Mouse (Mus musculus): ENCODE data around the gene Efnb3. TPM values are rescaled to one million over a fixed set of nuclear protein-coding genes. Genes with fewer than 3 reads are reported as not detected.

Gene Efnb3
- total RNA-seq, 1 experiment from 2014 or later, result 0.55 TPM

GRCm38 (mm10) chr11:69584937-69585336 is 24.9 kb upstream of the Efnb3 start:
- no peak for ATAC-seq (replicated peaks; ENCODE audit: low read depth, poor library complexity, severe bottlenecking)

- ATAC-seq (replicated peaks; ENCODE audit: low read depth, poor library complexity, severe bottlenecking), result no peak
Observed at GRCm38 (mm10) chr11:69584008-69584407, 24.0 kb upstream of the Efnb3 start.

- ATAC-seq (replicated peaks; ENCODE audit: low read depth, poor library complexity, severe bottlenecking), result no peak
Observed at GRCm38 (mm10) chr11:69582230-69582805, 22.3 kb upstream of the Efnb3 start.

GRCm38 (mm10) chr11:69581814-69582213 is 21.8 kb upstream of the Efnb3 start:
- ATAC-seq (replicated peaks; ENCODE audit: low read depth, poor library complexity, severe bottlenecking), result no peak

GRCm38 (mm10) chr11:69581147-69581688 is 21.2 kb upstream of the Efnb3 start:
- ATAC-seq (replicated peaks; ENCODE audit: low read depth, poor library complexity, severe bottlenecking), result peak; percentile 50

GRCm38 (mm10) chr11:69580572-69581146 is 20.7 kb upstream of the Efnb3 start:
- no peak for ATAC-seq (replicated peaks; ENCODE audit: low read depth, poor library complexity, severe bottlenecking)

GRCm38 (mm10) chr11:69580091-69580514 is 20.1 kb upstream of the Efnb3 start, which contains the start of the genes Wrap53 and Trp53:
TSS of gene Wrap53 (minus strand) at chr11:69580255.
TSS of gene Trp53 (plus strand) at chr11:69580359.
- peak; percentile 55 for ATAC-seq (replicated peaks; ENCODE audit: low read depth, poor library complexity, severe bottlenecking)

GRCm38 (mm10) chr11:69579128-69580017 is 19.4 kb upstream of the Efnb3 start:
- peak; percentile 75 for ATAC-seq (replicated peaks; ENCODE audit: low read depth, poor library complexity, severe bottlenecking)

GRCm38 (mm10) chr11:69578301-69578700 is 18.3 kb upstream of the Efnb3 start:
- ATAC-seq (replicated peaks; ENCODE audit: low read depth, poor library complexity, severe bottlenecking), result no peak

- no peak for ATAC-seq (replicated peaks; ENCODE audit: low read depth, poor library complexity, severe bottlenecking)
Observed at GRCm38 (mm10) chr11:69576307-69576706, 16.3 kb upstream of the Efnb3 start.

GRCm38 (mm10) chr11:69575220-69575619 is 15.2 kb upstream of the Efnb3 start:
- ATAC-seq (replicated peaks; ENCODE audit: low read depth, poor library complexity, severe bottlenecking), result no peak; the same call in 1 of the 2 replicates

GRCm38 (mm10) chr11:69565131-69565530 is 5.1 kb upstream of the Efnb3 start:
- ATAC-seq (replicated peaks; ENCODE audit: low read depth, poor library complexity, severe bottlenecking), result no peak

GRCm38 (mm10) chr11:69564391-69564790 is 4.4 kb upstream of the Efnb3 start:
- ATAC-seq (replicated peaks; ENCODE audit: low read depth, poor library complexity, severe bottlenecking), result no peak

GRCm38 (mm10) chr11:69563373-69563772 is 3.4 kb upstream of the Efnb3 start:
- ATAC-seq (replicated peaks; ENCODE audit: low read depth, poor library complexity, severe bottlenecking), result no peak

GRCm38 (mm10) chr11:69560896-69561854 is 1.2 kb upstream of the Efnb3 start:
- no peak for ATAC-seq (replicated peaks; ENCODE audit: low read depth, poor library complexity, severe bottlenecking)

GRCm38 (mm10) chr11:69559183-69559582 is 822 bp downstream of the Efnb3 start:
- ATAC-seq (replicated peaks; ENCODE audit: low read depth, poor library complexity, severe bottlenecking), result no peak

- peak; percentile 48 for ATAC-seq (replicated peaks; ENCODE audit: low read depth, poor library complexity, severe bottlenecking)
Observed at GRCm38 (mm10) chr11:69558756-69559155, 1.2 kb downstream of the Efnb3 start.

GRCm38 (mm10) chr11:69557381-69557958 is 2.5 kb downstream of the Efnb3 start:
- ATAC-seq (replicated peaks; ENCODE audit: low read depth, poor library complexity, severe bottlenecking), result no peak

- ATAC-seq (replicated peaks; ENCODE audit: low read depth, poor library complexity, severe bottlenecking), result no peak
Observed at GRCm38 (mm10) chr11:69554539-69555140, 5.4 kb downstream of the Efnb3 start.
